Mouse (Mus musculus): ENCODE results near the gene Megf11.

The Megf11 gene

GRCm38 (mm10) chr9:64565915-64566314 lies 180.5 kb downstream of the Megf11 start:
- no peak for DNase-seq (ENCODE audit: low spot score)

DNA sequence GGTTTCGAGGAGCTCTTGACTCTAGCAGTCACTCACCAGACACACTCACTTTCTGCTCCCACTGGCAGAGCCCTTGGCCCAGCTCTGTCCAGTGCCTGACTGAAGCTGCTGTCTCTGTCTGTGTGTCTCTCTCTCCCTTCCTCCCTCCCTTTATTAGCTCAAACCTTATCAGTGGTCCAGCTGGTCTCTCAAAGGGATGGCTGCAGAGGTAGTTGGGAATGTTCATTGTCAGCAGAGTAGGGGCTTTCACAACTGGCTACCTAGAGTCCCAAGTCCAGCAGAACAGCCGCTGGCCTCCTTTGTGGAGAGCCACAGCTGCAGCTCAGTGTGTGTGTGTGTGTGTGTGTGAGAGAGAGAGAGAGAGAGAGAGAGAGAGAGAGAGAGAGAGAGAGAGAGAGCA lies 180.9 kb downstream of the Megf11 start:
- DNase-seq (ENCODE audit: low spot score) = no peak

GRCm38 (mm10) chr9:64567482-64567881 lies 182.1 kb downstream of the Megf11 start:
- DNase-seq (ENCODE audit: low spot score) = no peak

DNA sequence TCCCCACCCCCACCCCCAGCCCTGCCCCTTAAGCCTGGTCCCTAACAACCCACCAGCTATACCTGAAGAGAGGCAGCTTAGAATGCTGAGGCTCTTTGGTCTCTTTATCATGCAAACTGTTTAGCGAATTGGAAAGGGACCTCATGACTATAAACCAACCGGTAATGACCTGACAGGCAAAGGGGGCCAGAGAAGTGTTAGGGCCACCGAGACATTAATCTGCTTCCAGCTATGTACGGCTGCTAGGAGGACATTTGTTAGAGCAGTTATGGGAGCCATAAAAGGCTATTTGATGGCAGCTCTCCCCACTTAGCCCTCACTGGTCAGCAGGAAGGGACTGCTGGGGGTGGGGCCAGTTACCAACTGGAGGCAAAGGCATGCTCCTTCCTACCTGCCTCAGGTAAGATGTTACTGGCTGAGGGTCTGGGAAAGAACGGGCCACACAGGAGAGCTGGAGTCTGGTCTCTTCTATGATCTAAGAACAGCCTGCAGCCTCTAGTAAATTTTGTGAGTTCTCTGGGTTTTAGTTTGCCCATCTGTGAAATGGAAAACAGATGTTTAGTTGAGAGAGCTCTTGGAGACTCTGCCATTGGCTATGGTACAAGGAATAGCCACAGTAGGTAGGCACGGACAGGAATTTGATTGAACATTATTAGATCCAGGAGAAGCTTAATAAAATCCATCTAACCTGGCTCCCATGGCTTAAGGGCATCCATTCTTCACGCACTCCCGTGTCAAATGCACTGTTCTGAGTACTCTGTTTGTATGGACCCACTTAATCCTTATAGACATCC lies 183.2 kb downstream of the Megf11 start:
- DNase-seq (ENCODE audit: low spot score) = no peak

DNA sequence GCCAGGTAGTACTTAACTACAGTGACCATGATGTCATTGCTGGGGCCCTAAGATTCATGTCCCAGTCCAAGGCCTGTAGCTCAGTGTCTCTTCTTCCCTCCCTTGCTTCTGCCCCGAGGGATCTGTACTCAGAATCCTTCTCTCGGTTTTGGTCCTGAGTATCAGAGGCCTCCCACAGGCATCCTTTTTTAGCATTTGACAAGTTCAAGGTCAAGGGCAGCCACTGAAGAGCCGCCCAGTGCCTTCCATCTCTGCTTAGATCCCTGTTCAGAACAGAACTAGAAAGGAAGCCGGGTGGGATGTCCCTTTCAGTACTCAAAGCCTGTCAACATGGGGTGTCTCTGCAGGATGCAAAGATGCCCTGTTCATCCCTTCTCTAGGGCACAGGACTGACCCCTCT lies 185.0 kb downstream of the Megf11 start:
- DNase-seq (ENCODE audit: low spot score) = no peak

GRCm38 (mm10) chr9:64571091-64571490 lies 185.7 kb downstream of the Megf11 start:
- no peak for DNase-seq (ENCODE audit: low spot score)

DNA sequence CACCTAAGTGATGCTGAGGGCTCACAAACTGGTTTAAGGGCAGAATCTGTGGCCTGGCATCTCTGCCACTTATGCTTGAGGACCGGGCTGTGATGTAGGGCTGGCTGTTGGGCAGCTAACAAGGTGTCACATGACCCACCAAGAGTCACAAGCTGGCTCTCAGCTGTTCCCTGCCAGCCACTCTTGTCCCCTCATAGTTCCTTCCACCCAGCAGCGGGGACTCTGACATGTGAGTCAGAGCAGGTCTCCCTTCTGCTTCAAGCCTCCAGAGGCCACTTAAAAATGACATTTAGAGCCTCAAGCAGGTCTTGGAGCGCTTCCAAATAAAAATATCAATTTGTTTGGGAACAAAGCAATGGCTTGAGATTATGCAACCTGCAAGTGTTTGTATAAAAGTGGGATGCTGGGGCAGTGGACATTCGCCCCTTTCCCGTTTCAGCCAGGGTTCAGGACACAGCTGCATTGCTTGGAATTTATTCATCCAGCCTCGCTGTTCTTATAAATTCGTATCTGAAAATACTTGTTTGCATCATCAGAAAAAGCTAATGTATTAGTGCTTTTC lies 187.3 kb downstream of the Megf11 start:
- DNase-seq (ENCODE audit: low spot score) = no peak

DNA sequence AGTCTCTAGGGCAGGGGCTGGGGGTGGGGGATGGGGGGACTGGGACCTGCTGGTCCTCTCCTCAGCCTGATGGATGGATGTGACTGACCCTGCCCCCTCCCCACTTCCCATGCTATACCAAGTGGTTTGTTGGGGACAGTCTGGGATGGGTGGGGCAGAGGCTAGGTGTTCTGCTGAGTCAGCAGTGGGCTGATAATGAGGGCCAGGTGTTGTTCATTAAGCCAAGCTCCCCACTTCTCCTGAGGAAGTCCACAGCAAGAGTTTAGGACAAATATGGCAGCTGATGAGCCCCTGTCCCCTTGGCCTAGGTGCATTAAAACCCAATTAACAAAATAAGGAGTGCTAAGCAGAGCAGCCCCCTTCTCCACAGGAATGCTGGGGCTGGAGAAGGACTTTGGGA lies 190.2 kb downstream of the Megf11 start:
- no peak for DNase-seq (ENCODE audit: low spot score)

GRCm38 (mm10) chr9:64576143-64576878 lies 190.9 kb downstream of the Megf11 start:
- DNase-seq (ENCODE audit: low spot score) = no peak

- no peak for DNase-seq (ENCODE audit: low spot score)
These were observed 191.7 kb downstream of the Megf11 start for GRCm38 (mm10) chr9:64577156-64577555.

DNA sequence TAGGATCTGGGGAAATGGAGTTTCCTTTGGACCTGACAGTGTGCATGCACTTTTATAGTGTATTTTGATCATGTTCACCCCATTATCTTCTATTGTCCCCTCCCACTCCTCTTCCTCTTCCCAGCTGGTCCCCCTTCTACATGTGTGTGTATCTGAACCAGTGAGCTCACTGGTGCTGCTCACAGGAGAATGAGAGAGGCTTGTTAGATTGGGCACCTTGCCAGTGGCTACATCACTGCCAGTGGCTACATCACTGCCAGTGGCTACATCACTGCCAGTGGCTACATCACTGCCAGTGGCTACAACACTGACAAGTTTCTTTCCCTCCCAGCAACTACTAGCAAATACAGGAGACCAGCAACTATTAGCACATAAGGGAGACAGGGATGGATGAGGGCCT lies 192.6 kb downstream of the Megf11 start:
- DNase-seq (ENCODE audit: low spot score) = no peak

DNA sequence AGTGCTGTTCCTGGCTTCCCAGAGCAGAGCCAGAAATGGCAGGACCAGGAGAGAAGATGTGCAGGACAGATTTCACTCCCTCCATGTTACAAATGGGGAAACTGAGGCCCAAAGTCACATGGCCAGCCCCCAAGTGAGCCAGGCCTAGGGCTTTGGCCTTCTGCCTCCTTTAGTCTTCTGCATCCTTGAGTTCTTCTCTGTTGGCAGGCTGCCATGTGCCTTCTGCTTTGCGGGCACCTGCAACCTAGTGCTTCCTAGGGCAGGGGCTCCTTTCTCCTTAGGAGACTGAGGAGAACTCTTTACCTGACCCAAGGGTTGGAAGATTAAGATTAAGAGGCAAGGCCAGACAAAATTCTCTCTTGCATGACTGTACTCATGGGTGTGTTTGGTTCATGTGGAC lies 193.9 kb downstream of the Megf11 start:
- no peak for DNase-seq (ENCODE audit: low spot score)

DNA sequence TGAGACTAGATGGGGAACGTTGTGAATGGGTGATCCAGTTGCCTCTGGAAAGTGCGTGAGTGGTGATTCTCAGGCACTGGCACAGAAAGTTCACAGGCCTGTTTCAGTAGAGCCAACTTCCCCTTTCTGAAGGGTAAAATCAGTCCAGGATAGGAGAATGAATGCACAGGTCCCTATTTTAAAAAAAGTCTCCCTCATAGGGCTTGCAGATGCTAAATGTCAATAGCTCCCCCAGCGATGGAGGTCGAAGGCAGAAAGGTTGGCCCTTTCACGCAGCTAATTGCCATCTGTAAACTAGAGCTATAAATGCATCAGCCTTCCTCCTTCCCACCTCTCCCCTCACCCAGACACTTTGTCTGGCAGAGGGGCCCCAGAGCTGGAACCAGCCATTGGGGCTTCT lies 200.9 kb downstream of the Megf11 start:
- no peak for DNase-seq (ENCODE audit: low spot score)

- no peak for DNase-seq (ENCODE audit: low spot score)
These were observed 202.6 kb downstream of the Megf11 start for GRCm38 (mm10) chr9:64587991-64588390.

DNA sequence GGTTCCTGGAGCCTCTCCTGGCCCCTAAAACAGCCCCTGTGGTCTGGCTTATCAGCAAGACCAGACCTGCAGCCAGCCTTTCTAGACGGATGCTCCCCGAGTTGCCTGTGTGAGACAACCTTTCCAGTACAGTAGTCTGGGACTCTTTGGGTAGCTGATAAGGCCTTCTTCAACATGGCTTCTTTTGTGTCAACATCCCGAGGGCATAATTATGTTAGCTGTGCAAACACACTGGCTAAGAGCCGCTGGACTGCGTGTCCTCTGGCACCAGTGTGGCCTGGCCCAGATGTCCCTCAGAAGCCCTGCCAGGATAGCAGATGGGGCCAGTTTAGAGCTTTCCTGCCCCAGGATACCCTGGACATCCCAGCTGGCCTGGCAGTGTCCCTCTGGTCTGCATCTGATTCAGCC lies 205.2 kb downstream of the Megf11 start:
- no peak for DNase-seq (ENCODE audit: low spot score)

DNA sequence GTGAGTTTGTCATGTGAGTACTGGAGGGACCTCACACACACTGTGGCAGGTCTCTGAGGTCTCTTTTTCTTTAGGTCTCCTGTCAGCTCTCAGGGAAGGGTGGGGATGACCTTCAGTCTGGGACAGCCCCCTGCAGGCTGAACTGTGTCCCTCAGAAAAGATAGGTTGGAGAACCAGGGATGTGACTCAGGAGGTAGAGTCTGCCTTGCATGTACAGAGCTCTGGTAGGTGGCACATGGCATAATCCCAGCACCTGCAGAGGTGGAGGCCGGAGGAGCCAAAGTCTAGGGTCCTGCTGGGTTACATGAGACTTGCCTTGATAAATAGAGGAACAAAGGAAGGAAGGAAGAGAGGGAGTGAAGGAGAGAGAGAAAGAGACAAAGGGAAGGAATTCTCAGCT lies 206.0 kb downstream of the Megf11 start:
- no peak for DNase-seq (ENCODE audit: low spot score)

DNA sequence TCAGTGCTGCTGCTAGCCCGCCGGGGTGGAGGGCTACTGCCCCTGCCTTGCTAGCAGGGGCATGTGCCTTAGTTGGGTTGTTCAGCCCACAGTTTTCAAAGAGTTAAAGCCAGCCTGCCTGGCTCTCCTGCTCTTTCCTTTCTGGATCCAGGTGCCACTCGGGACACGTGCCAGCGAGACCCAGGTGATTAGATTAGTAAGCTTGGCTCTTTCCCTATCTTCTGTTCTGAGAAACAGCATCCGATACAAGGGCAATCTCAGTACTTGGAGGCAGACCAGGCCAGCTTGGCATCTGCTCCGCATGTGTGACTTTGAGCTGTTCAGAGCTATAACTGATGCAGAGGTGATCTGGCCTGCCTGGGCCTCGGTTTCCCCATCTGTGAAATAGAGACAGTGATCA lies 209.0 kb downstream of the Megf11 start:
- DNase-seq (ENCODE audit: low spot score) = no peak

GRCm38 (mm10) chr9:64598427-64598826 lies 213.0 kb downstream of the Megf11 start:
- no peak for DNase-seq (ENCODE audit: low spot score)

DNA sequence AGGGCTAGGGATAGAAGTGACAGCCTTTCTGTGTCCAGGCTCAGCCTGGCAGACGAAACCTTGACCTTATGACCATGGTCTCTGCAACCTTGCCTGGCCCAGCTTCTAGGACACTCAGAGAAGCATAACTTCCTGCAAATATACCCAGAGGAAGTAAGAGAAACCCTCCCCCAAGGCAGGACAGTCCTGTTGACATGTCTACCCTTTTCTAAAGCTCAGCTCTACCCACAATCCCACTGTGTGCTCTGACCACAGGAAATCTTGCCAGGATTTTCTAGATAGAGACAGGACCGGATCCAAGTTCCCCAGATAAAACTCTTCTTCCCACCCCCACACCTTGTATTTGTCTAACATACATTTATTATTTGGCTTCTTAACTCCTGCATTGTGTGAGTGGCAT lies 215.3 kb downstream of the Megf11 start:
- no peak for DNase-seq (ENCODE audit: low spot score)

GRCm38 (mm10) chr9:64602895-64603294 lies 217.5 kb downstream of the Megf11 start:
- no peak for DNase-seq (ENCODE audit: low spot score)

DNA sequence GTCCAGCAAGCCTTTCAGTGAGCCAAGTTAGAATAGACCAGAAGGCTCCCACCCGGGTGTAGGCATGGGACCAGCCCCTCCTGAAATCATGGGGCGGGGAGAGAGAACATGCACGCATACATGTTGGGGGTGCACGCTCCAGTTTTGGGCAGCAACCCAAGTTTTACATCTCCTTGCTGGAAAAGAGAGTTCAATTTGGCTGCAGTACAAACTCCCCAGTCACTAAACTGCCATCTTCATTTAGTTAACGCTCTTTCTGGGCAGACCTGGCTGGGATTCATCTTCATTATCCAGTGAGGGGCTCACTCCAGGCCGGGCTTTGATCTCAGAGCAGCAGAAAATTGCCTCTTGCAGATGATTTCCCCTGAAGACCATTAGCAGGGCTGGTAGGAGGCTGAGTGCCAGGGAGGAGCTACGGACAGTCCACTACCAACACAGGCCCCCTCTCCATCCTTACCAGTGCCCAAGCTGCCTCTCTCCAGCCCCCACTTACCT lies 218.8 kb downstream of the Megf11 start:
- no peak for DNase-seq (ENCODE audit: low spot score)

DNA sequence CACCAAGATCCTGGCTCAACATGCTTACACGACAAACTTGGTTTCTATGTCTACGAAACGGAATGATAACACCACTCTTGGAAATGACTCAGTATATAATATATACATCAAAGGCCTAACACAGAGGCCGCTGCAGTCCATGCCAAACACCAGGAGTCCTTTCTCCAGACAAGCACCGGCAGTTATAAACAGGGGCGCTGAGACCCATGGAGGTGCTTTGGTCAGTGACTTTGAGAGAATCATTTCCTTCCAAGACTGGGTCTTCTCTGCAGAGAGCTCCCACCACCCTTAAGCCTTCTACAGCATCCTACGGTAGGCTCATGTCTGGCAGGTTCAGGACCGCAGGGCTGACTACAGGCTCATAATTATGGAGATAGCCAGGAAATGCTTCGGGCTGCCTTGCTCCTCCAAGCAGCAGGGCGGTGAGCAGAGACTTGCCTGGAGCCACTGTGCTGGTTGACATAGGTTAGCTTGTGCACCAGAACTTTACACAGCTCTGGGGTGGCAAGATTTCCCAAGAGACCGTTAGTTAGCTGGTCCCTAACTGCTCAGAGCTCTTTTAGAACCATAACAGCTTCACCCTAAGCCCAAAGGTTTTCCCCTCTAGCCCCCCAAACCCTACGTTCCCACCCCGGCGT lies 219.8 kb downstream of the Megf11 start:
- no peak for DNase-seq (ENCODE audit: low spot score)
